Mouse (Mus musculus) G1E-ER4 (cell line): Measurements from ENCODE around the gene Hk2. TPM values are rescaled to one million over a fixed set of nuclear protein-coding genes. Genes with fewer than 3 reads are reported as not detected.

Experiments
- GATA1 ChIP-seq: IDR thresholded peaks from one replicate; pipeline ENCODE4 v1.8.0; 2012; ENCODE audit warnings: low read length, inconsistent platforms
- polyA plus RNA-seq: library from polyadenylated mRNA; stranded (reverse); fragments of >175 nt; gene quantifications from 2 replicates; pipeline ENCODE4 v1.2.3, GENCODE M21; 2012

The Hk2 gene
- 13.1 and 14.6 TPM in 2 replicates for polyA plus RNA-seq

DNA sequence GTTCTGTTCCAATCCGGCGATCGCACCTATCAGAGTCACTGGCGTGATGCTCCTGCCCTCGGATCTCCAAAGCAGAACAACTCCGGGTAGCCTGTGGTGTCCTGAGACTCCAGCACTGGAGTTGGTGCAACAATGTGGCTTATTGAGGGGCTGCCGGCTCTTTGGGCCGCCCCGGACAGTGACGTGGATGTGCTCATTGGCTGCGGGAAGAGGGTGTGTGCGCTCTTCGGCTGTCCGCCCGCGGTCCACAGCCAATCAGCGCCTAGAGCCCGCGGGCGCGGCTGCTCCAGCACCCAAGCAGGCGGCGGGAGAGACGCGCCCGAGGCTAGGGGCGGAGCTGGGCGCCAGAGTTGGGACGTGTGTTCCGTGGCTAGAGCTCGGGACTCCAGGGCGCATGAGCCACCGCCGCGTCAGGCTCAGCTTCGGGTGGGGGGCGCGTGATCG, at the start of gene Hk2:
Hk2 (minus strand) TSS at position 134 of the 444 bp plus-strand sequence.
- TF ChIP-seq GATA1 = no peak

GRCm38 (mm10) chr6:82821758-82822253, 47.6 kb upstream of the Hk2 start:
- TF ChIP-seq GATA1 = no peak

GRCm38 (mm10) chr6:82820716-82821115, 46.5 kb upstream of the Hk2 start:
- TF ChIP-seq GATA1 = no peak

DNA sequence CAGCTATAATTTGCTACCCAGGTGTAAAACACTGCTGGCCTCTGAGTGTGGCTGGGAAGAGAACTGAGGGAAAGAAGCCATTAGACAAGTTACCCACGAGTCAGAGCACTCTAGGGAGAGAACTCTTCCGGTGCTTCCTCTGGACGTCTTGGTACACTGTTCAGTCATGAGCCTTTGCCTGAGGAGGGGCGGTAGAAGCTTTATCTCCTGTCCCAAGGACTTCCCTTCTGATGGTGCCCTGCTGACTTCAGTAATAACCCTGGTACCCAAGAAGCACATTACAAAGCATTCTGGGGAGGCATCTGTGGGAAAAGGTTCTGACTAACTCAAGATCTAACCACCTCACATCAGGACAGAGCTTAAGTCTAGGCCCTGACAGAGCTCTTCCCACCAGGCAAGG, 40.6 kb upstream of the Hk2 start:
- TF ChIP-seq GATA1 = no peak

GRCm38 (mm10) chr6:82807984-82808700, 33.9 kb upstream of the Hk2 start:
- no peak for TF ChIP-seq GATA1

- TF ChIP-seq GATA1 = no peak
These were observed 32.7 kb upstream of the Hk2 start for GRCm38 (mm10) chr6:82806971-82807370.

- no peak for TF ChIP-seq GATA1
These were observed 32.2 kb upstream of the Hk2 start for GRCm38 (mm10) chr6:82806503-82806902.

DNA sequence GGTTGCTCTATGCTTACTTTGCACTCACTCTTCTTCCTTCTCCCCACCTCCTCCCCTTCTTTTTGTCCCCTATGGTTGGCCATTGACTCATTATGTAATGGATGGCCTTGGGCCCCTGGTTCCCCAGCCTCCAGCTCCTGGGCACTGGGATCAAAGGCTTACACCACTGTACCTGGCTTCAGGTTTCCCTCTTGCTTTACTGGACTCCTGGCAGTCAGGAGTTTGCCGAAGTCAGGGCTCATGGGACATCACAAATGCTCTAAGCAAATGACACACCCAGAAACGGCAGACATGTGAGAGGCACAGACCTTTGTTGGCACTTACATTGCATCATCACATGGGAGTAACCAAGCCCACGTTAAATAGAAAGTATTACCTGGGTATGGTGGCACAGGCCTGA, 31.6 kb upstream of the Hk2 start:
- TF ChIP-seq GATA1 = no peak

GRCm38 (mm10) chr6:82804984-82805383, 30.7 kb upstream of the Hk2 start:
- TF ChIP-seq GATA1 = no peak

DNA sequence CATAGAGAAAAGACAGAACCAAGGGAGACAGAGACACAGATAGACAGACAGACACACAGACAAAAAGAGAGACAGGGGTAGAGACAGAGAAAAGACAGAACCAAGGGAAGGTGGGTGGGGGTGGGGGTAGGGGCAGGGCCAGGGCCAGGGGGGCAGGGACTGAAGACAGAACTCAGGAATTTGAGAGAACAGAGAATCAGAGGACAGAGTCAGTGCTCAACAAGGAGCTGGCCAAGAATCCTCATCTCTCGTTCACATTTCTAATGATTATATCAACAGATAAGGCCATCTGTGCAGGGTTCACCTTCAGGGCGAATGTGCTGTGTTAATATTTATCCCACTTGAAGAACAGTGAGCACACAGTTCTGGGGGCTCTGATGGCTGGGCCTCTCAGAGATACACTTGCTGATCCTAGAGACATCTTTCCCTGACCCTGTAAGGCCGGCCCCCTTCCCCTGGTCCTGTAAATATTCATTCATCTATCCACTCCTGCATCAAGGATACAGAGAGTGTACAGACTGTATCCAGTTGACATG, 24.0 kb upstream of the Hk2 start:
- no peak for TF ChIP-seq GATA1

DNA sequence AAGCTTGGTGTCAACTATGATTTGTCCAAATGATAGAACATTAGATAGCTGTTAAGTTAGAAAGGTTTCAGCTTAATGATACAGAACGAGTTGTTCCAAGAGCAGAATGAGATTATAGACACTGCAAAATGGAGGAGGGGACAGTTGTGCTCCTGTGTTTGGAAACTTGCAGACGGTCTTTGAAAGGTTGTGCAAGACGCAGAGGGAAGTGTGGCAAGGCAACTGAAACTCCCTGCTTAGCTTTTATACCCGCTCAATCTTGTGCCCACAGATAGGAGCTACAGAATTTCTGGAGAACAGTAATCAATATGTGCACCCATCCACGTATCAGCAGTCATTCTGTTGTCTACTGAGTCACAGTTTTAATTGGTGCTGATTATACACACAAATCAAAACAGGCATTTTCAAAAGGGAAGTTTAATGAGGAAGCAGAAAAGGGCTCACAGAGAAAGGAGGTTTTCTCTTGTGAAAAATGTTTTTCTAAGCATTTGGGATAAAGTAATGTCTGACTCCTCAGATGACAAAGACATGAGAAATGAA, 23.1 kb upstream of the Hk2 start:
- TF ChIP-seq GATA1 = no peak

GRCm38 (mm10) chr6:82790864-82791263, 16.6 kb upstream of the Hk2 start:
- TF ChIP-seq GATA1 = no peak

DNA sequence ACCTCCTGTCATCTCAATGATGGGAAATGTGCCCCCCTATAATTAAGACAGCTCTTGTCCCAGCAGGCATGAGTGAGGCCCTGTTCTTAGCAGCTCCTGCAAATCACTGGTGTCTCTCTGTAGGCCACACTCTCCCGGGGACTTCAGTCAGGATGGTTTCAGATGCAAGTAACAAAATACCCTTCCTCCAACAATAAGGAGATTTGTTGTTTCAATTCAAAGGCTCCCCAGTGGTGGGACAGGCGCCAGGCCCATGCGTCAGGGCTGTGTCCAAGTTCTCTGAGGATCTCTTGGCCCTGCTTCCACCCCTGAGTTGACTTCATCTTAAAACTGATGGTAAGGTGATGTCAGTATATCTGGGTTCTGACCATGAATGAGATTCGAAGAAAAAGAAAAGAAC, 9.7 kb upstream of the Hk2 start:
- TF ChIP-seq GATA1 = no peak

DNA sequence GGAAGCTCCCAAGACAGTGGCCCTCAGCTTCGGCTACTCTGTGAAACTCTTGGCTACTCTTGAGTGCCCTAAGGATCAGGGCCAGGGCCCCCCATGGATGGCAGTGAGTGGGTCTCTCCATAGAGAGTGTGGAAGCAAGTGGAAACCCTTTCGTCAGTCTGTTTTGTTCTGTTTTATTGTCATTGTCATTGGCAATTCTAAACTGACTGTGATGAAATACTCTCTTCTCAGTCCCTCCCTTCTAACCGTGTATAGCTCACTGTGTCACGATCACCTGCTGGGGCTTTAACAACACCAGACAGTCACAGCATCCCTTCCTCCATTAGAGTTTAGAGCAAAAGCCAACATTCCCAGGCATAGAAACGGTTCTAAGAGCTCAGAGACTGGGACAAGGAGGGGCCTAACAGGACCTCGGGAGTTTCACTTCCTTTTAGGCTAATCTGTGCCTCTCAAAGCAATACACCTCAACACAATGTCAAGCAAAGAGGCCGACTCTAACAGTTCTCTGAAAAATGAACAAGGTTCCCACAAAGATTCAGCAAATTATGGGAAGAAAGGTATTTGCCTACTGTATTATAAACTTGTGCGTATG, 6.6 kb upstream of the Hk2 start:
- no peak for TF ChIP-seq GATA1

GRCm38 (mm10) chr6:82780369-82780768, 6.1 kb upstream of the Hk2 start:
- no peak for TF ChIP-seq GATA1

- TF ChIP-seq GATA1 = no peak
These were observed 2.9 kb upstream of the Hk2 start for GRCm38 (mm10) chr6:82777124-82777654.

- no peak for TF ChIP-seq GATA1
These were observed 1.1 kb upstream of the Hk2 start for GRCm38 (mm10) chr6:82775386-82775785.
